Mouse (Mus musculus) lung, postnatal 4 days (tissue): ENCODE results near the gene Efna4.

Experiments
- DNase-seq, 2 experiments: peaks; one replicate each; pipeline ENCODE4 v3.0.0; 2021

The Efna4 gene

DNA sequence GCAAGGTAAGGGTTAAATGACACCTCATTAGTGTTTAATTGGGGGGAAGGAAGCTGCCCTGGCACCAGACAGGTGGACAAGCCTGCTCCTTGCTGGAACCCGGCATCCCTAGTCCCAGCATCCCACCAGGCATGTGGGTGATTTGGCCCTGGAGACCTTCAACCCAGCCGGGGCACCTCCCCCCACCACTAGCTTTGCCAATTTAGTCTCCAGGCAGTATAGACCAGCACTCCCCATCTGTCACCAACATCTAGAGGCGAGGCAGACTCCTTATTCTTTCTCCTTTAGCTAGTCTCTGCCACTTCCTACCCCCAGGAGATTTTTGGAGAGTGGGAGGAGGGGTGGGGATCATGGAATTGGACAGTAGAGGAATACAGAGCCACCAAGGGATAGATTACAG is 7.5 kb downstream of the Efna4 start:
- no peak for DNase-seq

DNA sequence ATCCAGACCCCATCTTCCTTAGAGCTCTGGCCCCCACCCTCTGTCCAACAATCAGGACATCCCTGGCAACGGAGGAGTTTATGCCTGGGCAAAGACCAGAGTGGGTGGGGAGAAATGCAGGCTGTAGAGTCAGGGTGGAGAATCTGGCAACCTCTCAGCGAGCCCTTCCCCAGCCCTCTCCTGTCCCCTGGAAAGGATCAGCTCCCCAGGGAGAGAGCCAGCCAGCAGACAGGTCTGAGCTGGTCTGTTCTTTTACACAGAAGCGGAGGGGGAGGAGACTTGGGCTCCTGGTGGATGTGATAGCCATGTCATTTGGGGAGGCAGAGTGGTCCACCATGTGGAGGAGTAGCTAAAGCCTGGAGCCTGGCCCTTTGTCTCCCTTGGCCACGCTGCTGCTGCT is 9.2 kb downstream of the Efna4 start:
- DNase-seq = peak in 1 of 2 experiments; percentile 20

DNA sequence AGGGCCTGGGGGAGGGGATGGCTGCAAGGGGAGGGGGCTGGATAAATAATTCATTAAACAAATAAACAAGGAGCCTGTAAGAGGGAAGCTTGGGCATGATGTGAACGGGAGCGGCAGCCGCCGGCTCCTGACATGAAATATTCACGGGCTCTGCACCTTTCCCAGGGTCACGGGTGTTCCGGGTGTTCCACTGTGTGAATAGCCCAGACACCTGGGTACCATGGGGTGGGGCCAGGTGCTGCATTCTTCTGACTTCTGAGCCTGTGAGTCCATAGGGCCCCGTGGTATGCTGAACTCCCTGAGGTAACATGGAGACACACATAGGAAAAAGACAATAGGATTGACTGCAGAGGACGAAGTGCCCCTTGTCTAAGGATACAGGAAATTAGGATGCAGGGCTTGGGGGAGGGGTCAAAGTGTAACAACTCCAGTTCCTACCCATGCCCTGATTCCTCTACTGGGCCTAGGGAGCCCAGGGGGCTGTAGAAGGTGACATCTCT is 10.4 kb downstream of the Efna4 start:
- peak in 1 of 2 experiments; percentile 20 for DNase-seq

DNA sequence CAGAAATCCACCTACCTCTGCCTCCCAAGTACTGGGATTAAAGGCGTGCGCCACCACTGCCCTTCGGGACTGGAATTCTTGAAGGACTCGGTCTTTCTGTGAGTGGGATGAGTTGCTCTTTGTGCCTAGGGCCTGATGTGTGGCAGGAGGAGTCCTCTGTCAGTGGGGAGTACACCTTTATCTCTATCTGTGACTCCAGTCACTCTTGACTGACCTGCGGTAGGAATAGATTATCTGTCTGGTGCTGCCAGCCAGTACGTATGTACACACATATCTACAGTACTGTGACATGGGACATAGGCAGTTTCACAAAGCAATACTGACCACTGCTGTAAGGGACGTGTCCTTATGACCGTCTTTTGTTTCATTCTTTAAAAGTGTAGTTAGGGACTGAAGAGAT is 11.9 kb downstream of the Efna4 start:
- DNase-seq = no peak

DNA sequence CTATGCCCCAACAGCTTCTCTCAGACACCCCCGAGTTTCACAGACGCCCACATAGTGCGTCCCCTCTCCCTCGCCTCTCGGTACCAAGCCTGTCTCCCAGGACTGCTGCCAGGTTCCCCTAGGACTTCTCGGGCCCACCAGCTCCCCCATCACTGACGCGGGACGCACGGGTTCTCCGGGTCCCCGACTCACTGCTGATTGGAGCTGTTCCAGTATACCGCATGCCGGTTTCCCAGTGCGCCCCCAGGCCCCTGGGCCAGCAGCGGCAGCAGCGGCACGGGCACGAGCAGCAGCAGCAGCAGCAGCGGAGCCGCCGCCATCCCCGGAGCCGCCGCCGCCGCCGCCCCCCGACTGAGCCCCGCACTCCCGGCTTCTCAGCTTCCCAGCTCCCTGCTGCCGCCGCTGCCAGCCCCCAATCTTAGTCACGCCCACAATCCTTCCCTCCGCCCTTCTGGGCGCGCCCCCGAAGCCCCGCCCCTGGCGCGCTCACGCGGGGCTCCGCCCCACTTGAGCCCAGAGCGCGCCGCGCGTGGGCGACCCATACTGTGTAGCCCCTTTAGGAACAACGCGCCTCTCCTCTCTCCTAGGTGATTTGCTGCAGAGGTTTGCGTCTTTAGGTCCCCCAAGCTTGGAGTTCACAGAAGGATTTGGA is 15.2 kb downstream of the Efna4 start, which contains the start of gene Efna3:
Efna3 (minus strand) TSS at position 452 of the 652 bp plus-strand sequence.
- DNase-seq = peak; percentile 81 to 83

DNA sequence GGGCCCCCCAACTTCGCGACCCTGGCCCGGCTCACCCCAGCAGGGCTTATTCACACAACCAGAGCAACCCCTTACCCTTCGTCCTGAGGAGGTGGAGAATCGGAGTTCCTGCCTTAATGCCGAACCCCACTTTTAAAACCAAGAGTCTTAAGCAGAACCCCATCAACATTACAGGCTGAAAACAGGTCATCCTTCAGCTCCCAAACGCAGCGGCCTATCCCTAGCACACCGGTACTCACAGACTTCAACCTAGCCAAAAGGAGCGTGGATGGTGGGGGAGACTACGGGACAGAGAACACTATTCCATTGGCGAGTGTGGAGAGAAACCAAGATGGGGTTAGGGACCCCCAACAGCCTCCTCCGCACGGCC is 15.7 kb downstream of the Efna4 start:
- DNase-seq = no peak

DNA sequence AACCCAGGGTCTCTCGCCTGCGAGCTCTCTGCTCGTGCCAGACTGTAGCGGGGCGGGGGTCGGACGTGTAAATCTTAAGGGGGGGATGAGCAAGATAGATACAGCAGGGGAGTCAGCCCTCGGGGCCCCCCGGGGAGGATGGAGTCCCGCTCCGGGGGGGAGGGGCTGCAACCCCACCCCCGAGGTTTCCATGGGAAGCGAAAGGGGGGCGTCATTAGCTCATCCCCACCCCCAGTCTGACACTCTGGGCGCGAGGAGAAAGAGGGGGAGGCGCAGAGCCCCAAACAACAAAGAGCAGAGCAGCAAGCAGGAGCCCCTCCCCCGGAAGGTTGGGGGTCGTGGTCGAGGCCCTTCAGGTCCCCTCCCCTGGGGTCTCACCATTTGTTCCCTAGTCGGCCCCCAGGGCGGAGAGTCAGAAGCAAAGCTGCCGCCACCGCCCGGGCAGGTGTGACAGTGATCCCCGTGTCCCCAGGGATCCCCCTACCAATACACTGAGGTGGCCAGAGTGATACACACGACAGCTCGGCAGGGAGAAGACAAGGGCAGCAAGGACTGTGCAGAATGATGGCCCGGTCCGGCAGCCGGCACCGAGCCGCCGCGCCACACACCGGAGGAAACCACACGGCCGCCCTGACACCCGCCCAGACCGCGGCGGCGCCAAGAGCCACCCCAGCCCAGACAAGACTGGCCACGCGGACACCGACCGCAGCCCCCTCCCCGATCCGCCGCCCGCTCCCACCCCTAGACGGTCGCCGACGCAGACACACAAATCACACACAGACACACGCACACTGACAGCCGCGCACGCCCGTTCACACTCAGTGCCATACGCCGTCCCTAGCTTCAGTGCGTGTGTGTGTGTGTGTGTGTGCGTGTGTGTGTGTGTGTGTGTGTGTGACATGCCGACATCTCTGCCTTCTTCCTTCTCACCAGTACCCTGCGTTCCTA is 16.4 kb downstream of the Efna4 start:
- peak in 1 of 2 experiments; percentile 32 for DNase-seq

DNA sequence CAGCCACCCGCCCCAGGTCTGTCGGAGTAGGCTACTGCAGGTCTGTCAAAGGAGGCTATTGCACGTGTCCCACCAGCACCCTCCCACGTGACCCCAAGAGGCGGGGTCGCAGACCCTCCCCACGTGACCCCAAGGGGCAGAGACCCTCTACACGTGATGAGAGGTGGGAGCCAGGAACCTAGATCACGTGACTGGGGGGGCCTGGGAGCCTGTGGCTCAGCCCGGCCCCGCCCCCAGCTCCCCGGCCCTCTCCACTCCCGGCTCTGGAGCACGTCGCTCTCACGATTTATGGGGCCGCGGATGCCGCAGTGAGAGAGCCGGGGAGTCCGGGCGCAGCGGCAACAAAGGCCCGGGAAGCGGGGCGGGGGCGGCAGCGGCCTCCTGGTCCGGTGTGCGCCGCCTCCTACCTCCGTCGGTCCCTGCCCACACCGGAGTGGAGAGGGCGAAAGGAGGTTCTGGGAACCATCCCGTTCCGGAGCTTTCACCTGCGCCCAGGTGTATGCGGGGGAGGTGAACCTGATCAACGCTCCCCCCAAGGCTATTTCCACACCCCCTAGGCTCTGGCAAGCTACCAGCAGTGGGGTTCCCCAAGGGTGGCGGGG is 17.1 kb downstream of the Efna4 start:
- DNase-seq = peak in 1 of 2 experiments; percentile 45

DNA sequence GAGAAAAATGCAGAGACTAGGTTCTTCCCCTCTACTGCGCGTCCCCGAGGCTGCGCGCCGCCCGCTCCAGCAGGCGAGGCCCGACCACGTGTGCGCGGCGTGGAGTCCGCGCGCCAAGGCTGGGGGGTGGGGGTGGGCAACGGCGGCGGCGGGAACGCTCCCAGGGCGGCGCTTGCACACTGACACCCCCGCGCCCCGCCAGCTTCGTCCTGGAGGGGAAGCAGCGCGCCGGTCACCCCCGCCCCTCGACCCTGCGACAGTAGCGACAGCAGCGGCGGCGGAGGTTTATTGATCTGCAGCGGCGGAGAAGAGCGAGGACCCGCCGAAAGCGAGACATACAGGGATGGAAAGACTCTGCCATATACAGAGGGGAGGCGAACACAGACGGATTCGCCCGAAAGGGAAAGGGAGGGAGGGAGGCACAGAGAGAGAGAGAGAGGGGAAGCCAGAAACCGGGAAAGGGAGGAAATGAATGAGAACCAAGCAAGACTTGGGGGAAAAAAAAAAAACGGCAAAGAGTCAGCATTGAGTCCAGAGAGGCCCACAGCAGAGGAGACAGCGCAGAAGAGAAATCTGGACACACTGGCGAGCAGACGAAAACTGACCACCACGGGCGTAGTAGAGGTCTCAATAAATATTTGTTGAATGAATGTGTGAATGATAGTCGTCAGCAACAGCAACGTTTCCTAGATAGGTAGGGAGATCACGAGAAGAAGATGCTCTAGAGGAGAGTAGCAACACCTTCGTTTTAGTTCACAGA is 18.1 kb downstream of the Efna4 start:
- peak in 1 of 2 experiments; percentile 34 for DNase-seq

DNA sequence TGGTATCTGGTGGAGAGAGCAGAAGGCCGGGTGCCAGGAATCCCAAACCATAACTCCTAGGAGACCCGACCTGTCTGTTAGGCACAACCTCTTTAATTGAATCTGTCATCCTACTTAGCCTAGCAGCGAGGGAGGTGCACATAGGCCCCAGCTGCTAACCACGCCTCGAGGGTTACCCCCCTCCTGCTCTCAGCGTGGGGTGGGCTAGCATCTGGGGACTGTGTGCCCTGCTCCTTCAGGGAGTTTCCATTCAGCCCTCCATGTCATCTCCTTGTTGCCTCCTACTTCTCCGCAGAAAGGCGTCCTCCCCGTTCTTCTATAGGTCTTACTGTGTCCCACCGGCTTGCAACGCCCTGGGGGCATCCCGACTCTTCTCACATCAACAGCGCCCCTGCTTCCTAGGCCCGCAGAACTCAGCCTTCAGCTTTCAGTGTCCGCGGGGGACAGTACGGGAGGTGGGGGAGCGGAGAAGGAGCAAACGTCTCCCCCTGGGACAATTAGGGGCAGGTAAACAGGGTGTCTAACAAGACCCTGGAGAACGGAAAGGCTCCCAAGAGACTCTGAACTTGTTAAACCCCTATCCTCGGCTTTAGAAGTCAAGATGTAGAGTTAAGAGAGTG is 18.7 kb downstream of the Efna4 start:
- no peak for DNase-seq

DNA sequence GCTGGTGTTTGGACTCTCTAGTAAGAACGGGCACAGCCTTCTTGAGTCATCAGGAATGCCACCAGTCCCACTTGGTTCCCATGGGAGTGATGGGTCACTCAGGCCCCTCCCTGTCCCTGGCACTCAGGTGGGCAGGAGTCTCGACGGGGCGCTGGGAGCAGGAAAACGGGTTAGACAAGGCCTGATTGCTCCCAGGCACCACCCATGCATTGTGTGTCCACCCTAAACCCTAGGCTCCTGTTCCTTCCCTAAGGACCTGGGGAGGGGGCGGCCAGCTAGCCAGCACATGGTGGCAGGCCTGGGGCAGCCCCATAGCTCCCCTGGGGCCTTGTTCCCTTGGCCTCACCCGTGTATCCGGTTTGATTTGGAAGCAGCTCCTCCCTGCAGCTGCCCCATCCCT is 19.5 kb downstream of the Efna4 start:
- DNase-seq = peak in 1 of 2 experiments; percentile 29

DNA sequence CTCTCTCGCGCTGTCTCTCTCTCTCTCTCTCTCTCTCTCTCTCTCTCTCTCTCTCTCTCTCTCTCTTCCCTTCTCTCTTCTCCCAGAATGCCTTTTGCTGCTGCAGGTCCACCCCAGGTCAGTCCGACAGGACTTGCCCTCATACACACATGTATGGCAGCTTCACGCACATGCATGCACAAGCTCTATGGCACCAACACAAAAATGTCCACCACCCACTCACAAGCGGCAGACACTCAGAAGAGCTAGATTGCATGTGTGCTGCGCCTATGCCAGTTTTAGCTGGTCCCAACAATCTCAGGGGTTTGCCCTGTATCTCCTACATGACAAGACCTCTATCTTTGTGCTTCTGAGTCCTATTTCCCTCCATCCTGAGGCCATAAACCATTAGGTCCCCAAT is 20.6 kb downstream of the Efna4 start:
- DNase-seq = no peak

DNA sequence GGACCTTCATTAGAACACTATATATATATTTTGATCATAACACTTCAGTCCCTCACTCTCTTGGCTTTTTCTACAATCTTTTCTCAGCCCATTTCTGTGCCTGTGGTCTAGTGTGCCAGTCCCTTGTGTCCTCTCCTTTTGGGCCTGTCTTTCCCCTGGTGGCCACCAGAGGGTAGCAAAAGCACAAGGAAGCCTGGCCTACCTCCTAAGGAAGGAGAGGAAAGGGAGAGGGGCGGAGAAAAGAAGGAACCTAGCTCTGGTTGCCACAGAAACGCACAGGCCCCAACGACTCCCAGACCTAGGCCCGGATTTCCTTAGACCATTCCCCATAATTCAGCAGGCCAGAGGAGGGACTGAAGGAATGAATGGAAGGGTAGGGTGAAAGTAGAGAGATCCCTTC is 21.0 kb downstream of the Efna4 start:
- peak; percentile 84 to 89 for DNase-seq

DNA sequence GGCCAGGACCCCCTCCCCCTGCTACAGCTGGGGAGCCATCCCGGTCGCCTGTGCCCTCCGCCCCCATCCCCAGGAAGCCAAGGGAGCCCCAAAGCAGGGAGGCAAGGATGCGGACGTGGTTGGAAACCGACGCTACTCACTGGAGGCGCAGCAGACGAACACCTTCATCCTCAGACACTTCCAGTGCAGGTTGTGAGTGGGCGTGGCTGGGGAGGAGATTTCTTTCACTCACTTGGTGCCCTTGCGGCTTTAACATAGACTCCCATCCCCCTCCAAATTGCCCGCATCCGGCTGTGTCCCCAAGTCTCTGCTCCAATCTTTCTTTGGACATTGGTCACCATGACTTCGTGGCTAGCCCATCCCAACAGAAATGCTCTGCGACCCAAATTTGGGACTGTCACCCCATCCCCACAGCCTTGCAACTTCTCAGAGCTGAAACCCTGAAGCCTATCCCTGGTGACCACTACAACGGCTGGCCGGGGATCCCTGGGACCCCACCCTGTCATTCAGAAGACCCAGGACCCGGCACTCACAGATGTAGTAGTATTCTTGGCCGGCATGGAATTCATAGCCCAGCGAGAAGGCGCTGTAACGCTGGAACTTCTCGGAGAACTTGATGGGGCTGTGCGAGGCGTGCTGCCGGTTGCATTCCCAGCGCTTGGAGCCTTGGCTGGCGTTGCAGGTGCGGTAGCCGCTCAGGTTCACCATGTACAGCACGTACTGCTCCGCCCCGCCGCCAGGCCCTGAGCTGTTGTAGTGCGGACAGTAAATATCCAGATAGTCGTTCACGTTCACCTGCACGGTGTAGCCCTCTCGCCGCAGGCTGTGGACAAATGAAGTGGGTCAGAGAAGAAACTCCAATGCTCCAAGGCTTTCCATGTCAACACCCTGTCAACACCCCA is 21.6 kb downstream of the Efna4 start:
- peak in 1 of 2 experiments; percentile 35 for DNase-seq

DNA sequence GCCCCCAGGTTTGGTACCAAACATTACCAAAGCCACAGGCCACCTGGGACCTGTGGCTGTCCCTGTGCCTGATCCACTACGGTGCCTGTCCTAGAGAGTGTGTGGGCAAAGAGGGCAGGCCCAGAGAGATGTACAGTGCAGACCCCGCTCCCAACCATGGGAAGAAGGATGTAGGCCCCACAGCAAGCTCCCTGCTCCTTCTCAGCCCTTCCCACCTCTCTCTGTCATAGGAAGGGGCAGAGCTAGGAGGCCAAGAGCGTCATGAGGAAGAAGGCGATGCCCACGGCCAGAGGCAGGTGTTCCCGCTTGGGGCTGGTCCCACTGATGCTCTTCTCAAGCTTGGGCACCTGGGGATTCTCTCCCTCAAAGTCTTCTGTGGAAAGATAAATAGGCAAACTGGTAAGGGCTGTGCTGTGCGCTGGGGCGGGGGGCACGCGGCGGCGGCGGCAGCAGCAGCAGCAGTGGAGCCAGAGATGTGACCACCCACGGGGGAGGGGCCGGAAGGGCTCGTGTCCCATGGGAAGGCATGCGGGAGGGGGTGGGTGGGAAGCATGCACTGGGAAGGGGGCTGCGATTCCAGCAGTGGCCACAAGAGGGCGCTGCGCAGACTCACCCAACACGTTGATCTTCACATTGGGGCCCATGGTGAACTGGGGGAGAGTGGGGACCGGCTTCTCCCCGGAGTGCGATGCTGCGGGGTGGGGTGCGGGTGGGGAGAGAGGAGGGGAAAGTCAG is 22.5 kb downstream of the Efna4 start:
- DNase-seq = peak; percentile 87 to 90

DNA sequence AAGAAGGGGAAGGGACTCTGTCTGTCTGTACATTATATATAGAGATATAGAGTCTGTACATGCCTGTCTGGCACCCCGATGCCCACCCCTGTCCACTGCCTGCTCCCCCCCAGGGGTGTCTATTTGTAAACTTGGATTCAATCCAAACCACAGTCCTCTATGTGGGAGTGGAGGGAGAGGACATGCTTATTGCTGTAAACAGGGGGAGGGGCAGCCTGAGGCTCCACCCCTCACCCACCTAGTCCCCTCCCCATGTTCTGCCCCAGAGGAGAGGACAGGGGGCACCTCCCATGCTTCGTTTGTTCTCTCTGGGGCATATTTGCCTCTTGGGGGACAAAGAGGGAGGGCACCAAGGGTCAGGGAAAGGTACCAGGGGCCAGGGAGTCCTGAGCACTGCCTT is 23.0 kb downstream of the Efna4 start:
- DNase-seq = peak; percentile 52 to 71

DNA sequence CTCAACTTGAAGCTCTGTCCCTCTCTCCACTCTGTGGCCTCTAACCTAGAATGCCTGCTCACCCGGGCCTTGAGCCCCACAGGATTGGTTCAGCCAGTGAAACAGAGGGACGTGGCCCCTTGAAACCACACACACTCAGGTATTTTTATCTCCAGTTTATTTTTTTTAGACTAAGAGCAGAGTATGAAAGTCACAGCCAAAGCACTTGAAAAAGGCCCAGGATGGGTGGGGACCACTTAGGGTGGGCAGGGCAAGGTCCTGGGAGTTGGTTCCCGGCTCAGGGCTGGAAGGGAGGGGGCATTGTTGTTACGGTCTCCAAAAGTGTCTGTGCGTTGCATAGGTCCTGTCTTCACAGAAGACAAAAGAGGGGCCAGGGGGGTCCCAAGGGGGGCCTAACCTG is 23.5 kb downstream of the Efna4 start:
- DNase-seq = peak; percentile 62 to 83

DNA sequence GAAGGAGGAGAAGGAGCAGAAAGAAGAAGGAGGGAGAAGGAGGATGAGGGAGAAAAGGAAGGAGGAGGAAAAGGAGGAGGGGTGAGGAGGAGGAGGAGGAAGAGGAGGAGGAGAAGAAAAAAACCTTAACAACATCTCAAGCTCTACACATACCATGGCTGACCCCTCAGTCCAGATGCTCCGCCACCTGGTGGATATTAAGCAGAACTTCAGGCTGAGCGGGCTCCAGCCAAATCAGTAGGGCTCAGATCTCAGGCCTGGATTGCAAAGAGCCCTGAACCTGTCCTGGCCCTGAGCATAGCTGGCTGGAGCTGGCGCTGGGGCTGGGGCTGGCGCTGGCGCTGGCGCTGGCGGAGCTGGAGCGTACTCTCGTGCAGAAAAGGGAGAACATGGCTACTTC is 29.7 kb downstream of the Efna4 start:
- peak; percentile 68 to 81 for DNase-seq

DNA sequence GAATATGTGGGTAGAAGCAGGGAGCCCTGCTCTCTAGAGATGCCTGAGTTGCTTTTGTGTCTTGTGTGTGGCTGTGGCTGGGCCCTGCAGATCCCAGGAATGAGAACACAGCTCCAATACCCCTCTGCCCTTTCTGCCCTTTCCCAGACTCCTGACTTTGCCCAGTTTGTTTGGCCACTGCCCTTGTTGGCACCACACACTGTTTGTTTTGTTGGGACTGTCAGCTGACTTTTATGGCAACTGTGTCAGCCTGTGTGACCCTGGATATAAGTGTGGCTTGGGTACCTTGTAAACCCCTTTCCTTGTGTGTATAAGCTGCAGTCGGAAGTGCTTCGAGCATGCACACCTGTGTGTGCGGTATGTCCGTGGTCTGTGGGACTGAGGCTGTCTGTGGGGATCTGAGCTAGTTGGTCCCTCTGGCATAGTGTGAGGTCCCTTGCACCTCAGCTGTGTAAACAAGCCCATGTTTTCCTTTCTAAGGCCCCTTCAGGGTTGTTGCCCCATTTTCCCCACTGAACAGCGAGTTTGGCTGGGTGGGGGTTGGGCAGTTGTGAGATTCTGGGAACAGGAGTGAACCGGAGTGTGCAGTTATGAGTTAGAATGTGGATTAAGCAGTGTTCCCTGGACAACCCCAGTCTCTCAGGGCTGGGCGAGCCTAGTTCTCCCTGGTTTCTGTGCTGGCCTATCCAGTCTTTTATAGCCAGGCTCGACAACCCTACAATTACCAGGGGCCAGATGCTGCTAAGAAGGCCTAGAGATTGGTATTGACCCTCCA is 32.1 kb downstream of the Efna4 start:
- DNase-seq = no peak

DNA sequence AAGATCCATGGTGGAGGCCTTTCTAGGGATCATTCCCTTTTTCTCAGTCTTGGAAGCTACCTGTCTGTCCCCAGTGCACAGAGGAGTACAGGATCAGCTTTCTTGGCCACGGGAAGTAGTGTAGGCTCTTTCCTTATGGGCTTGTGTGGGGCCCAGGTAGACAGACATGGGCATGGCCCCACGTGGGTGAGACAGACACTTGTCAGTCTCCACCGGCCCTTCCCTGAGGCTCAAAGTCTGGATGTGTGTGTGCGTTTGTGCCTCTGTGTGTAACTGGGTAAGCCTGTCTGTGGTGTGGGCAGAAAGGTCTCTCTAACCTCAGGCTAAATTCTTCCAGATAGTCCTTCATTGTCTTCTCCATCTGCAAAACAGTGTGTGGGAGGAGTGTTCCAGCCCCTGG is 32.7 kb downstream of the Efna4 start:
- no peak for DNase-seq
